Comparison of ENCODE assay signal across 8 mouse cellular contexts in genomic region chr9:27300698-27301097, GRCm38 (mm10). TPM values are rescaled to one million over a fixed set of nuclear protein-coding genes. Genes with fewer than 3 reads are reported as not detected.
DNase-seq lines count a peak whose midpoint lies in the region; ATAC-seq and TF ChIP-seq lines count a peak whose summit lies in the region.

No protein-coding gene starts in this region.

- peaks cover 57% of the 10 kb centered on the region for H3K27me3 ChIP-seq in heart, embryonic 12.5 days (replicated peaks)
- no peaks in the 10 kb centered on the region for H3K27me3 ChIP-seq in E14TG2a.4 (ENCODE audit: insufficient read depth, low read length)
- H3K27me3 ChIP-seq in forebrain, embryonic 16.5 days (replicated peaks; ENCODE audit: control insufficient read depth, insufficient read depth, low read length), result no peaks in the 10 kb centered on the region
- H3K27me3 ChIP-seq in midbrain, embryonic 10.5 days (ENCODE audit: low read depth, poor library complexity, severe bottlenecking), result peaks cover 36% of the 10 kb centered on the region

- peak overlapping the region; percentile 88 for H3K4me2 ChIP-seq in heart, embryonic 12.5 days
- peak overlapping the region; percentile 92 for H3K4me2 ChIP-seq in forebrain, embryonic 16.5 days (ENCODE audit: low read length)

- no peaks in the 10 kb centered on the region for H3K9me3 ChIP-seq in heart, embryonic 12.5 days (replicated peaks)
- no peaks in the 10 kb centered on the region for H3K9me3 ChIP-seq in E14TG2a.4 (ENCODE audit: low read length)
- H3K9me3 ChIP-seq in forebrain, embryonic 16.5 days (ENCODE audit: control insufficient read depth, low read length), result no peaks in the 10 kb centered on the region
- H3K9me3 ChIP-seq in midbrain, embryonic 10.5 days (replicated peaks), result no peaks in the 10 kb centered on the region

- no peak for ATAC-seq in heart, embryonic 12.5 days (ENCODE audit: insufficient number of reproducible peaks, low FRiP score)
- ATAC-seq in forebrain, embryonic 16.5 days, result no peak

- H3K4me3 ChIP-seq in heart, embryonic 12.5 days, result peak overlapping the region; percentile 58
- H3K4me3 ChIP-seq in E14TG2a.4 (replicated peaks; ENCODE audit: low read length), result peak overlapping the region; percentile 94
- peak overlapping the region; percentile 68 for H3K4me3 ChIP-seq in forebrain, embryonic 16.5 days (replicated peaks; ENCODE audit: low read length)
- peak overlapping the region; percentile 81 for H3K4me3 ChIP-seq in midbrain, embryonic 10.5 days

- no peak for TF ChIP-seq CTCF in E14TG2a.4 (conservative IDR thresholded peaks at IDR 0.05; ENCODE audit: low read length)

- H3K36me3 ChIP-seq in heart, embryonic 12.5 days, result no peaks in the 10 kb centered on the region
- H3K36me3 ChIP-seq in E14TG2a.4 (ENCODE audit: insufficient read depth, low read length), result peaks cover 9% of the 10 kb centered on the region
- H3K36me3 ChIP-seq in forebrain, embryonic 16.5 days (ENCODE audit: control insufficient read depth, insufficient read depth), result no peaks in the 10 kb centered on the region
- no peaks in the 10 kb centered on the region for H3K36me3 ChIP-seq in midbrain, embryonic 10.5 days

- 11% methylated on average over 4 of the region's 4 CpGs for WGBS in heart, embryonic 12.5 days
- WGBS in forebrain, embryonic 16.5 days, result 24% methylated on average over 4 of the region's 4 CpGs
- 10% methylated on average over 4 of the region's 4 CpGs for WGBS in midbrain, embryonic 10.5 days

- H3K27ac ChIP-seq in heart, embryonic 12.5 days (ENCODE audit: poor library complexity, severe bottlenecking), result no peak overlapping the region
- no peak overlapping the region for H3K27ac ChIP-seq in forebrain, embryonic 16.5 days (ENCODE audit: low read length)
- no peak overlapping the region for H3K27ac ChIP-seq in midbrain, embryonic 10.5 days (replicated peaks)

- peaks cover 40% of the 10 kb centered on the region for H3K4me1 ChIP-seq in heart, embryonic 12.5 days (replicated peaks)
- H3K4me1 ChIP-seq in E14TG2a.4 (replicated peaks; ENCODE audit: low read depth, low read length), result peaks cover 81% of the 10 kb centered on the region
- H3K4me1 ChIP-seq in forebrain, embryonic 16.5 days (replicated peaks; ENCODE audit: control insufficient read depth, insufficient read depth, low read length), result peaks cover 53% of the 10 kb centered on the region
- H3K4me1 ChIP-seq in midbrain, embryonic 10.5 days, result peaks cover 68% of the 10 kb centered on the region

- DNase-seq in heart, adult 8-10 months (ENCODE audit: low spot score), result no peak
- DNase-seq in midbrain, embryonic 10.5 days (ENCODE audit: low spot score), result no peak
- DNase-seq in spleen, postnatal 14 days (ENCODE audit: low spot score in 2 of 2), result no peak
- DNase-seq in layer of hippocampus, postnatal 14 days (ENCODE audit: low spot score in 2 of 2), result no peak
- no peak for DNase-seq in lung, postnatal 14 days

- H3K9ac ChIP-seq in heart, embryonic 12.5 days, result peak overlapping the region; percentile 38; the same call in 1 of the 2 replicates
- H3K9ac ChIP-seq in forebrain, embryonic 16.5 days (replicated peaks; ENCODE audit: low read depth, low read length), result peak overlapping the region; percentile 65; the same call in 1 of the 2 replicates

RNA-seq across cellular contexts. Expression of gene Igsf9b, which starts 1.7 kb away (rescaled TPM):
- 3.1 and 3.3 TPM in 2 replicates for polyA plus RNA-seq in heart, embryonic 12.5 days (2016; fragmentation: Nextera tagmentation; extraction: Ambion mirVana)
- 1 to 10 TPM; 3.7 to 4.9 (median 4.4) TPM for total RNA-seq in heart, adult 8-10 months (2022)
- 12.0 and 16.7 TPM in 2 replicates for polyA plus RNA-seq in forebrain, embryonic 16.5 days (2015; fragmentation: Nextera tagmentation; extraction: Ambion mirVana)
- polyA plus RNA-seq in midbrain, embryonic 10.5 days (2016; fragmentation: Nextera tagmentation; extraction: Ambion mirVana), result 5.5 and 6.0 TPM in 2 replicates
- 10 to 100 TPM; 54.8 to 69.7 TPM for total RNA-seq in layer of hippocampus, postnatal 14 days (2021)
